Mouse (Mus musculus): Measurements from ENCODE around the gene Fam8a1. TPM values are rescaled to one million over a fixed set of nuclear protein-coding genes. Genes with fewer than 3 reads are reported as not detected.

Fam8a1 gene
- total RNA-seq, 2 experiments from 2014 or later, result 31.7 to 37.0 TPM

DNA sequence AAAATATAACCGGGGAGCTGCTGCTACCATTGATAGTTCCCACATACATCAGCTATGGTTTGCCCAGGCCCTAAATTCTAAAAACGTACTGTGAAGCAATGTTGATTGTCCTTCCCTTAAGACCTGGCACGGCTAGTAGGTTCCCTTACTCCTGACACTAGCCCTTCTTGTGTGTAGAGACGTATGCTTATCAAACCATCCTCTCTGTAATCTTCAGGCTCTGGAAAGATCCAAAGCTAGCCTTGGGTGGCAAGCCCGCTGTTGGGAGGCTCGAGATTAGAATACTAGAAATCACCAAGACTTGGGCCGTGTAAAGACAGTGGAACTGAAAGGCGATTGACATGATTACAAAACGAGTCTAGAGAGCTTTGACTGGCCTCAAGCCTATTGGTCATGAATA lies 1.2 kb downstream of the Fam8a1 start:
- DNase-seq, result peak in 1 of 2 experiments; percentile 13

DNA sequence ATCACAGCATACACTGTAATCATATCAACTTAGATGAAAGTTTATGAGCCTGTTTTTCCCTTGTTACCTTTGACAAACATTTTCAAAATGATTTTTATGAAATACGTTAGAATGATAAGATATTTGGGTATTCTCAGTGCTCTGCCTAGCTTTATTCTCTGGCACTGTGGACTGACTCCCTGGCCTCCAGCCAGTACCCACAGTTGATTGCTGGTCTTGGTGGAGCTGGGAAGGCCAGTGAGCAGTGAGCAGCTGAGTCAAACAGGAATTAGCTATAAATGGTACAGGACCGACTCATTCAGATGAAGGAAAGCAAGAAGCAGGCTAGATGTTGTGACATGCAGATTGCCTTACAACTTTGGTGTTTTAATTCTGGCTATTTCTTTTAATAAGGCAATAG lies 5.3 kb downstream of the Fam8a1 start:
- peak in 1 of 2 experiments; percentile 34 for DNase-seq

GRCm38 (mm10) chr13:46677721-46678120 lies 8.4 kb downstream of the Fam8a1 start:
- DNase-seq, result no peak

GRCm38 (mm10) chr13:46682921-46683320 lies 13.6 kb downstream of the Fam8a1 start:
- peak; percentile 49 to 61 for DNase-seq

GRCm38 (mm10) chr13:46683370-46683769 lies 14.0 kb downstream of the Fam8a1 start:
- DNase-seq, result no peak

DNA sequence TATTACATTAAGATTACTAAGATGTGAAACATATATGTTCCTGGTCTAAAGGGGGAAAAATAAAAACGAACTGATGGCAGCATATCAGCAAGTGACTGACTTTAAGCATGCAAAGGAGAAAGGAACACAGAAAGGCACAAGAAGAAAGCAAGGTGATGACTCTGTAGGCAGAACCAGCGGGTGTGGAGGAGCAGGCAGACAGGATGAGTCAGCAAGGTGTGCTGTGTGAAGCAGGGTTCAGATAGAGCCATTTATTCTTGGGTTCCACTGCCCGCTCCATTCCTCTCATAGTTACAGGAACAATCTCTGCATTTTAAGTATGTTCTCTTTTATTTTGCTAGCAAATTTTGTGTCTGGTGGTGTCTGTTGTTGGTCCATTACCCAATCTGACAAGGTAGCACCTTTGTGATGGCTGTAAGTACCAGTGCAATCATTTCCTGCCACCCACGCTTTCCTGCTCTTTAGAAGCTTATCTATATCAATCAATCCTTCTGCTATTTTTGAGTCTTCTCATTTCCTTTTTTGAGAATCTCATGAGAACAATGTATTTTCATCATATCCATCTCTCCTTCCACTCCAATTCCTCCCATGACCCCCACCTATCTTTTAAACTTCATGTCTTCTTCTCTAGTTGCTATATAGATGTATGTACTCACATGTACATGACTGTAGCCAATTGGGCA lies 21.4 kb downstream of the Fam8a1 start:
- DNase-seq, result no peak

DNA sequence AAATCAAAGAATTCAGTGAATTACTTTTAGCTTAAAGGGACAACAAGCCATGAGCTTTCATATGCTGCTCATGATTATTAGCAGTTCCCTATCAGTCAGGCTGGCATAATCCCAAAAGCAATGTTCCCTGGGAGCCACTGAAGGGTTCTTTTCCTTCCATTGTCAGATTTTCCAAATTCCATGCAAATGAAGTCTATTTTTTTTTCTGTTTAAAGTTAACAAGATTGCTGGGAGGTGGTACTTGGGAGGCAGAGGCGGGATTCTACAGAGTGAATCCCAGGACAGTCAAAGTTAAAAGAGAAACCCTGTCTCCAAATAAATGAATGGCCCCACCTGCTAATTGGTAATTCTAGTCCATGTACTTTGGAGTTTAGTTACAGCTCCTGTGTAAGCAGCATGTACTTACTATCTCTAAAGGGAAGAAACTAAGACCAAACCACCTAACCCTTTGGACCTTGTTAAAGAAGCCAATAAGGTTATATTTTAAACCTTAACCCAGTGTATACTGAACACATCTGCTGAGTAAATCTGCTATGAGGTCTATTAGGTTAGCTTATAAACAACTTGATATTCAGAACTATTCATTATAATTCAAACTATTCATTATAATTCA lies 26.1 kb downstream of the Fam8a1 start:
- DNase-seq, result peak; percentile 7 to 19

DNA sequence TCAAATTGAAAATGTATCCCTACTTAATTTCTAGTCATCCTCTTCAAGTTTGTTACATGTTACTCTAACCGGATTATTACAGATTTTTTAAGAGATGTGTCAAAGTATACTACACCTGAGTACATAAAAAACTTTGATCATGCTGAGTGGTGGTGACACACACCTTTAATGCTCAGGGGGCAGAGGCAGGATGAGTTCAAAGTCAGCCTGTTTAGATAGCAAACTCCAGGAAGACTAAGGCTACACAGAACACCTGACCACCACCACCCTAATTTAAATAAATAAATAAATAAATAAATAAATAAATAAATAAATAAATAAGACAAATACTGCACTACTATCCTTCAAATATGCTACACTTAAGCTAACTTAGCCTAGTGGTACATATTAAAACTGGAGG lies 26.6 kb downstream of the Fam8a1 start:
- DNase-seq, result no peak

DNA sequence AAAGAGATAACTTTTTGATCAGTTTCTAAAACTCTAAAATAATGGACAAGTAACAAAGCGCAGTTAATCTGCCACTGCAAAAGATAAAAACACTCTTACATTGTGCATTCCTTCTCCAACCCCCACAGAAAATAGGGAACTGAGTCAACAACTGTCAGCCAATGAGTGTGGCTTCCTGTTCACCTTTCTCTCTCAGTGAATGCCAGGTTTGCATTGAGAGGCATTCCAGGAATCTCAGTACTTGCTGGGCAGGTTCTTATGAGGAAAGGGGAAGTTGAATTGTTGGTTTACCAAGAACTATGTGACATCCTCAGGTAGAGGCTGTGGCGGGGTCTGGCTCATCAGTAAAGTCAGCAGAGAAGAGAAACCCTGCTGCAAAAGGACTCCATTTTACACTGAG lies 27.5 kb downstream of the Fam8a1 start:
- no peak for DNase-seq

DNA sequence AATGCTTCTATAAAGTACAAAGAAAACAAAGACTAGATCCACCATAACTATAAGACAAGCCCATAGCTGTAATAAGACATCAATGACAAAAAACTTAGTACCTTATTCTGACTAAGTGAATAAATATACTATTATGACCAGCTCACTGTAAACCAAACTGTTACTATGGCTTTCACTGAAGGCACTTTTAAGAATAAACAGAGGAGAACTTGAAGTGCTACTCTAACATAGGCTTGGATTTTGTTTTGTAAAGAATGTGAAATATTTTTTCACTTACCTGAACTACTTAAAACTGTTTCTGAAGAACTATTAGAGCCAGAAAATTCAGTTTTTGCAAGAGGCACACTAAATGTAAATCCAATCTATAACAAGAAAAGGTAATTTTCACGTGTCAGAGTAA lies 30.1 kb downstream of the Fam8a1 start:
- DNase-seq, result no peak

DNA sequence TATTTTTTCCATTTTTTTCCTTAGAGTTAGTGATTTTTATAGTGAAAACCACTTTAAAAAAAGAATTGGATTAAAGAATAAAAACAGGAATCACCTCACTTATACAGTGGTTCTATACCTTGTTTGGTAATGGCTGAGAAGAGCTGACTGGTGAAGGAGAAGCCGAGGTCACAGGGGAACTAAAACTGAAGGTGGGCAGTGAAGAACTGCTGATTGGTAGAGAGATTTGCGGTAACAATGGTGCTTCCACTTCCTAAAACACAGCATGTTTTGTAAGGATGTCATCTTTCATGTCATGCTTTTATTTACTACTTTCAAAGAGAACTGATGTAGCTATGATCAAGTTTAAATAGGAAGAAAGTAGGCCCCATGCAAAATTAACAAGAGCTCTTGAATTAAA lies 32.2 kb downstream of the Fam8a1 start:
- DNase-seq, result no peak

DNA sequence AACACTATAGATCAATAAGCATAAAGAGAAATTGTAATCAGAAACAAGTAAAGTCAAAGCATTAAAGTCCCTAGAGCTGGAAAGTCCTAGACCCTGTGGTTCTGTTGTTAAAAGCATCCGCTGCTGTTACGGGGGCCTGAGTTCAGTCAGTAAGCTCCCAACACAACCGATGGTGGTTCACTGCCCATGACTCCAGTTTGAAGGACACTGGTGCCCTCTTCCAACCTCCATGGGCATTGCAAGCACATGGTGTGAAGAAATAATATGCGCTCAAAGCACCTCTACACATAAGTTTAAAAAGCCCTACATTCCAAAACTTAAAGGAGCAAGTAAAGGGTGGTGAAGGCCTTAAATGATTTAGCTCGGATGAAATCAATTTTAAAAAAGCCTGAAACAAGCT lies 33.8 kb downstream of the Fam8a1 start:
- DNase-seq, result no peak

GRCm38 (mm10) chr13:46713486-46713885 lies 44.2 kb downstream of the Fam8a1 start:
- no peak for DNase-seq

- no peak for DNase-seq
Measured at GRCm38 (mm10) chr13:46715976-46716639, 46.8 kb downstream of the Fam8a1 start.

GRCm38 (mm10) chr13:46718893-46719400 lies 49.6 kb downstream of the Fam8a1 start:
- DNase-seq, result no peak

DNA sequence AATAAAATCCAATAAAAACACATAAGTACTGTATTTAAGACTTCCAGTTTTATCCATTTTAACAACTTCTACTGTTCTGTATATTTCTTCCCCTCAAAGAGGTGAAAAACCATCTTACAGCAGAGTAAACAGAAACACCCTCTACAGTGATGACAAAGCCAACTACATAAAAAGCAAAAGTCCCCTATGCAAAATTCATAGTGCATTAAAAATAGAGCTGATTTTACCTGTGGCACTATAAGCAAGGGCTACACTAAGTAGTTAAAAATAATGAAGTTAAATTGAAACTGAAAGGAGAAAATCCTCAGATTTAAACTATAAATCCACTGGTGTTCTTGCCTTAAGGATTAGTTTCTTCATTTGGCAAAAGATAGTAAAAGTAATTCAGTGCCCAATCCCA lies 51.7 kb downstream of the Fam8a1 start:
- no peak for DNase-seq

GRCm38 (mm10) chr13:46724371-46724770 lies 55.0 kb downstream of the Fam8a1 start:
- DNase-seq, result peak in 1 of 2 experiments; percentile 18

GRCm38 (mm10) chr13:46725227-46725626 lies 55.9 kb downstream of the Fam8a1 start:
- DNase-seq, result no peak

- no peak for DNase-seq
Measured at GRCm38 (mm10) chr13:46726288-46727037, 57.1 kb downstream of the Fam8a1 start.

GRCm38 (mm10) chr13:46727038-46727836 lies 57.9 kb downstream of the Fam8a1 start:
- peak; percentile 69 to 75 for DNase-seq
